Mouse (Mus musculus) CH12.LX (cell line): ENCODE measurements around the gene Eefsec.

Source experiments
- CTCF ChIP-seq, 2 experiments: IDR thresholded peaks in 1 of 2; conservative IDR thresholded peaks in 1 of 2; 2 replicates each; pipeline ENCODE4 v1.5.1; 2011 to 2012; ENCODE audit warnings: low read depth in 2 of 2, low read length in 2 of 2, improper control_type of control experiment in 1 of 2, inconsistent platforms in 1 of 2, mild to moderate bottlenecking in 1 of 2, moderate library complexity in 1 of 2
- EP300 ChIP-seq: IDR thresholded peaks from 2 replicates; pipeline ENCODE4 v1.6.1; 2011; ENCODE audit warnings: low read length, improper control_type of control experiment
- JUND ChIP-seq: conservative IDR thresholded peaks from 2 replicates; pipeline ENCODE4 v1.6.1; 2011; ENCODE audit warnings: low read depth, low read length, improper control_type of control experiment
- MAFK ChIP-seq: IDR thresholded peaks from 2 replicates; pipeline ENCODE4 v1.6.1; 2011; ENCODE audit warnings: low read length, improper control_type of control experiment; ENCODE audit not compliant: insufficient replicate concordance
- MAZ ChIP-seq: IDR thresholded peaks from 2 replicates; pipeline ENCODE4 v1.6.1; 2012; ENCODE audit warnings: low read depth, mild to moderate bottlenecking, inconsistent platforms, low read length, improper control_type of control experiment, moderate library complexity

DNA sequence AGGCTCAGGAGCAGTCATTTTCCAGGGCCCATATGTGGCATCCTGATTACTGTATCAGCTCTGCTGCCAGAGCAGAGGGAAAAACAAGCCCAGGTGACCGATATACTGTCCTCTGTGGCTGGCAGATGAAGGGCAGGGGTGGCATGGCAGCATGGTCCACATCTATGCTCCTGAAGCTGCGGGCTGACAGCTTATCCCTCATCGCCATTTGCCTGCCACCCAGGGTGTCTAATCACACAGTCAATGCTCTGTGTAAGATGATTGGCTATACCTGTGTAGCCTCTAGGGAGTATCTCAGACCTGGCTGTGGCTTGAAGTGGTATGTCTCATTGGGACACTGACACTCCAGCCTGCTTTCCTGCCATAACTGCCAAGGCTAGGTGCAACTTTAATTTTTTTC is 180.3 kb downstream of the Eefsec start:
- TF ChIP-seq EP300 (no peak), JUND (no peak), CTCF (conservative IDR thresholded peaks at IDR 0.05 in 1 of 2, IDR thresholded peaks at IDR 0.05 in 1 of 2; ENCODE audit: low read depth in 2 of 2, low read length in 2 of 2) (no peak), MAFK (no peak), MAZ (no peak)
